Mouse (Mus musculus): ENCODE results near the gene Yeats2. TPM values are rescaled to one million over a fixed set of nuclear protein-coding genes. Genes with fewer than 3 reads are reported as not detected.

Gene Yeats2
- total and polyA plus RNA-seq, 3 experiments: 24.3 to 54.5 (median 38.4) TPM

- TF ChIP-seq CTCF (IDR thresholded peaks at IDR 0.05; ENCODE audit: low read depth, low read length): no peak
- TF ChIP-seq POLR2AphosphoS5 (IDR thresholded peaks at IDR 0.05; ENCODE audit: insufficient replicate concordance, low read depth, low read length): no peak
- no peak for TF ChIP-seq GATA1 (IDR thresholded peaks at IDR 0.05; ENCODE audit: borderline replicate concordance, low read length)
- TF ChIP-seq TAL1 (conservative IDR thresholded peaks at IDR 0.05; ENCODE audit: low read depth, low read length): no peak
- no peak for TF ChIP-seq GATA2 (IDR thresholded peaks at IDR 0.05; ENCODE audit: borderline replicate concordance, low read depth, low read length)
- H3K36me3 ChIP-seq (replicated peaks): peaks cover 72% of the 10 kb centered on the region
- ATAC-seq (ENCODE audit: extremely low read depth, insufficient number of reproducible peaks, low FRiP score, poor library complexity, severe bottlenecking): peak; percentile 34
- peaks cover 16% of the 10 kb centered on the region for H3K4me1 ChIP-seq (ENCODE audit: insufficient read depth, low read depth, low read length)
- no peaks in the 10 kb centered on the region for H3K27me3 ChIP-seq (ENCODE audit: insufficient read depth, low read length)
- no peaks in the 10 kb centered on the region for H3K9me3 ChIP-seq (replicated peaks)
- no peak for DNase-seq (ENCODE audit: low spot score)
- no peak overlapping the region for H3K4me3 ChIP-seq (ENCODE audit: low read depth, low read length)
Observed at GRCm38 (mm10) chr16:20280238-20280637, 139.4 kb downstream of the Yeats2 start.

Other genes starting within 250 kb of the Yeats2 start
- gene Klhl6, start 158.0 kb upstream of the Yeats2 start, total RNA-seq (2014; fragmentation: Nextera tagmentation): 0.83 TPM in 1 of 2 replicates, not detected in the other
- 4.9 and 5.4 TPM in 2 replicates for gene Klhl6, start 158.0 kb upstream of the Yeats2 start, total RNA-seq (2017)
- 0.13 and 0.20 TPM in 2 replicates for gene Klhl6, start 158.0 kb upstream of the Yeats2 start, polyA plus RNA-seq (2012)
- gene Klhl24, start 43.5 kb upstream of the Yeats2 start, total RNA-seq (2014; fragmentation: Nextera tagmentation): 37.6 and 59.3 TPM in 2 replicates
- 53.3 and 64.7 TPM in 2 replicates for gene Klhl24, start 43.5 kb upstream of the Yeats2 start, total RNA-seq (2017)
- 8.8 and 14.1 TPM in 2 replicates for gene Klhl24, start 43.5 kb upstream of the Yeats2 start, polyA plus RNA-seq (2012)
- not detected in 2 replicates for gene Map6d1, start 100.3 kb downstream of the Yeats2 start, total RNA-seq (2014; fragmentation: Nextera tagmentation)
- gene Map6d1, start 100.3 kb downstream of the Yeats2 start, total RNA-seq (2017): 0.06 TPM in 1 of 2 replicates, not detected in the other
- gene Map6d1, start 100.3 kb downstream of the Yeats2 start, polyA plus RNA-seq (2012): not detected in 2 replicates
- gene Parl, start 161.3 kb downstream of the Yeats2 start, total RNA-seq (2014; fragmentation: Nextera tagmentation): 68.8 and 70.4 TPM in 2 replicates
- gene Parl, start 161.3 kb downstream of the Yeats2 start, total RNA-seq (2017): 85.7 and 131 TPM in 2 replicates
- 301 and 317 TPM in 2 replicates for gene Parl, start 161.3 kb downstream of the Yeats2 start, polyA plus RNA-seq (2012)
- gene Cyp2ab1, start 184.3 kb downstream of the Yeats2 start, total RNA-seq (2014; fragmentation: Nextera tagmentation): not detected in 2 replicates
- gene Cyp2ab1, start 184.3 kb downstream of the Yeats2 start, total RNA-seq (2017): 0.17 TPM in 1 of 2 replicates, not detected in the other
- not detected in 2 replicates for gene Cyp2ab1, start 184.3 kb downstream of the Yeats2 start, polyA plus RNA-seq (2012)